Mouse (Mus musculus): ENCODE results near the gene Ctnnd2. TPM values are rescaled to one million over a fixed set of nuclear protein-coding genes. Genes with fewer than 3 reads are reported as not detected.

The Ctnnd2 gene
- polyA plus RNA-seq, 1 experiment = 2.1 TPM

GRCm38 (mm10) chr15:30383075-30383842, 210.9 kb downstream of the Ctnnd2 start:
- 48% methylated on average over 9 of the region's 9 CpGs for WGBS
- TF ChIP-seq CTCF (IDR thresholded peaks at IDR 0.05; ENCODE audit: control insufficient read depth, insufficient read depth, low read length) = no peak
- no peaks in the 10 kb centered on the region for H3K4me1 ChIP-seq (ENCODE audit: control insufficient read depth, insufficient read depth, low read length)
- H3K27ac ChIP-seq (ENCODE audit: control insufficient read depth, insufficient read depth, low read depth, low read length, poor library complexity) = no peak overlapping the region
- no peak overlapping the region for H3K4me3 ChIP-seq (replicated peaks; ENCODE audit: control insufficient read depth, low read depth, low read length)

GRCm38 (mm10) chr15:30384386-30384785, 212.0 kb downstream of the Ctnnd2 start:
- no peak overlapping the region for H3K4me3 ChIP-seq (replicated peaks; ENCODE audit: control insufficient read depth, low read depth, low read length)
- TF ChIP-seq POLR2A (IDR thresholded peaks at IDR 0.05; ENCODE audit: borderline replicate concordance, control insufficient read depth, low read depth, low read length) (no peak), CTCF (IDR thresholded peaks at IDR 0.05; ENCODE audit: control insufficient read depth, insufficient read depth, low read length) (no peak)
- no peaks in the 10 kb centered on the region for H3K4me1 ChIP-seq (ENCODE audit: control insufficient read depth, insufficient read depth, low read length)
- WGBS = 85% methylated on average over 5 of the region's 5 CpGs
- no peak overlapping the region for H3K27ac ChIP-seq (ENCODE audit: control insufficient read depth, insufficient read depth, low read depth, low read length, poor library complexity)

- Histone ChIP-seq H3K4me1 (ENCODE audit: control insufficient read depth, insufficient read depth, low read length) (no peaks in the 10 kb centered on the region), H3K4me3 (replicated peaks; ENCODE audit: control insufficient read depth, low read depth, low read length) (no peak overlapping the region), H3K27ac (ENCODE audit: control insufficient read depth, insufficient read depth, low read depth, low read length, poor library complexity) (no peak overlapping the region)
- TF ChIP-seq CTCF (IDR thresholded peaks at IDR 0.05; ENCODE audit: control insufficient read depth, insufficient read depth, low read length) (no peak), POLR2A (IDR thresholded peaks at IDR 0.05; ENCODE audit: borderline replicate concordance, control insufficient read depth, low read depth, low read length) (no peak)
Observed at GRCm38 (mm10) chr15:30386489-30386888, 214.1 kb downstream of the Ctnnd2 start.

GRCm38 (mm10) chr15:30387244-30387643, 214.9 kb downstream of the Ctnnd2 start:
- Histone ChIP-seq H3K27ac (ENCODE audit: control insufficient read depth, insufficient read depth, low read depth, low read length, poor library complexity) (no peak overlapping the region), H3K4me1 (ENCODE audit: control insufficient read depth, insufficient read depth, low read length) (no peaks in the 10 kb centered on the region), H3K4me3 (replicated peaks; ENCODE audit: control insufficient read depth, low read depth, low read length) (no peak overlapping the region)
- TF ChIP-seq CTCF (IDR thresholded peaks at IDR 0.05; ENCODE audit: control insufficient read depth, insufficient read depth, low read length) (no peak), POLR2A (IDR thresholded peaks at IDR 0.05; ENCODE audit: borderline replicate concordance, control insufficient read depth, low read depth, low read length) (no peak)
- WGBS = 57% methylated on average over 6 of the region's 6 CpGs

GRCm38 (mm10) chr15:30401111-30401510, 228.7 kb downstream of the Ctnnd2 start:
- WGBS = 76% methylated on average over 4 of the region's 4 CpGs
- no peak overlapping the region for H3K4me3 ChIP-seq (replicated peaks; ENCODE audit: control insufficient read depth, low read depth, low read length)
- no peaks in the 10 kb centered on the region for H3K4me1 ChIP-seq (ENCODE audit: control insufficient read depth, insufficient read depth, low read length)
- TF ChIP-seq CTCF (IDR thresholded peaks at IDR 0.05; ENCODE audit: control insufficient read depth, insufficient read depth, low read length) (no peak), POLR2A (IDR thresholded peaks at IDR 0.05; ENCODE audit: borderline replicate concordance, control insufficient read depth, low read depth, low read length) (no peak)
- H3K27ac ChIP-seq (ENCODE audit: control insufficient read depth, insufficient read depth, low read depth, low read length, poor library complexity) = no peak overlapping the region

GRCm38 (mm10) chr15:30406254-30406653, 233.9 kb downstream of the Ctnnd2 start:
- TF ChIP-seq CTCF (IDR thresholded peaks at IDR 0.05; ENCODE audit: control insufficient read depth, insufficient read depth, low read length) (no peak), POLR2A (IDR thresholded peaks at IDR 0.05; ENCODE audit: borderline replicate concordance, control insufficient read depth, low read depth, low read length) (no peak)
- WGBS = 0% methylated on average over 1 of the region's 1 CpGs

GRCm38 (mm10) chr15:30423146-30423545, 250.8 kb downstream of the Ctnnd2 start:
- Histone ChIP-seq H3K4me3 (replicated peaks; ENCODE audit: control insufficient read depth, low read depth, low read length) (no peak overlapping the region), H3K4me1 (ENCODE audit: control insufficient read depth, insufficient read depth, low read length) (no peaks in the 10 kb centered on the region), H3K27ac (ENCODE audit: control insufficient read depth, insufficient read depth, low read depth, low read length, poor library complexity) (no peak overlapping the region)
- no peak for TF ChIP-seq POLR2A (IDR thresholded peaks at IDR 0.05; ENCODE audit: borderline replicate concordance, control insufficient read depth, low read depth, low read length)
- no peak for TF ChIP-seq CTCF (IDR thresholded peaks at IDR 0.05; ENCODE audit: control insufficient read depth, insufficient read depth, low read length)
- 83% methylated on average over 5 of the region's 5 CpGs for WGBS

More at GRCm38 (mm10) chr15:30406254-30406653, 233.9 kb downstream of the Ctnnd2 start:
- Histone ChIP-seq H3K4me3 (replicated peaks; ENCODE audit: control insufficient read depth, low read depth, low read length) (no peak overlapping the region), H3K27ac (ENCODE audit: control insufficient read depth, insufficient read depth, low read depth, low read length, poor library complexity) (no peak overlapping the region), H3K4me1 (ENCODE audit: control insufficient read depth, insufficient read depth, low read length) (no peaks in the 10 kb centered on the region)

- Histone ChIP-seq H3K4me3 (replicated peaks; ENCODE audit: control insufficient read depth, low read depth, low read length) (no peak overlapping the region), H3K4me1 (ENCODE audit: control insufficient read depth, insufficient read depth, low read length) (no peaks in the 10 kb centered on the region), H3K27ac (ENCODE audit: control insufficient read depth, insufficient read depth, low read depth, low read length, poor library complexity) (no peak overlapping the region)
- TF ChIP-seq CTCF (IDR thresholded peaks at IDR 0.05; ENCODE audit: control insufficient read depth, insufficient read depth, low read length) (no peak), POLR2A (IDR thresholded peaks at IDR 0.05; ENCODE audit: borderline replicate concordance, control insufficient read depth, low read depth, low read length) (no peak)
- WGBS = 66% methylated on average over 9 of the region's 9 CpGs
Observed at GRCm38 (mm10) chr15:30424290-30424689, 251.9 kb downstream of the Ctnnd2 start.

- no peak overlapping the region for H3K27ac ChIP-seq (ENCODE audit: control insufficient read depth, insufficient read depth, low read depth, low read length, poor library complexity)
- no peak overlapping the region for H3K4me3 ChIP-seq (replicated peaks; ENCODE audit: control insufficient read depth, low read depth, low read length)
- TF ChIP-seq POLR2A (IDR thresholded peaks at IDR 0.05; ENCODE audit: borderline replicate concordance, control insufficient read depth, low read depth, low read length) = no peak
- TF ChIP-seq CTCF (IDR thresholded peaks at IDR 0.05; ENCODE audit: control insufficient read depth, insufficient read depth, low read length) = no peak
- no peaks in the 10 kb centered on the region for H3K4me1 ChIP-seq (ENCODE audit: control insufficient read depth, insufficient read depth, low read length)
- 12% methylated on average over 2 of the region's 2 CpGs for WGBS
Observed at GRCm38 (mm10) chr15:30427342-30427741, 254.9 kb downstream of the Ctnnd2 start.
